Mouse (Mus musculus): Measurements from ENCODE around the gene Sec31a.

DNA sequence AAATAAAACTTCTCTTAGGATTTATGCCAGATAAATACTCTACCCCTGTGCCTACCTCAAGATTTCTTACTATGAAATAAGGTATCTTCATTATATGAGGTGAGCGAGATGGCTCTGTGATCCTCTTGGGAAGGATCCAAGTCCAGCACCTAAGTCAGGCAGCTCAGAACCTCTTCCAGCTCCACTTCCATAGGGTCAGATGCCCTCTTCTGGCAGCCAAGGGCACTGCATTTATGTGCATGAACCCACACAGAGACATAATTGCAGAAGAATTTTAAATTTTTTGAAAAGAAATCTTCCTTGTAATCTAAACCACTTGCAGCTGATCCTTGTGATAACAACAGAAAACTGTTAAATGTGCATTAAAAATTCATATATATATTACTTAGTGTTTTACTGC is 70.9 kb downstream of the Sec31a start:
- TF ChIP-seq POLR2A (IDR thresholded peaks at IDR 0.05; ENCODE audit: control insufficient read depth in 1 of 2, insufficient read depth in 1 of 2, low read depth in 1 of 2, low read length in 2 of 2, poor library complexity in 1 of 2) (no peak), CTCF (IDR thresholded peaks at IDR 0.05 in 2 of 3, conservative IDR thresholded peaks at IDR 0.05 in 1 of 3; ENCODE audit: control insufficient read depth in 1 of 3, insufficient read depth in 1 of 3, low read depth in 2 of 3, low read length in 3 of 3, poor library complexity in 1 of 3, severe bottlenecking in 1 of 3) (peak; percentile 68 to 83 (median 79)), ELF1 (IDR thresholded peaks at IDR 0.05; ENCODE audit: low read depth, low read length) (no peak), USF1 (IDR thresholded peaks at IDR 0.05; ENCODE audit: low read depth, low read length) (no peak), SMC3 (IDR thresholded peaks at IDR 0.05; ENCODE audit: low read depth, low read length) (peak; percentile 77), POLR2AphosphoS2 (IDR thresholded peaks at IDR 0.05; ENCODE audit: low read length) (no peak), GATA1 (IDR thresholded peaks at IDR 0.05; ENCODE audit: low read depth, low read length) (no peak)
